Mouse (Mus musculus): ENCODE measurements around the gene Catsper2. TPM values are rescaled to one million over a fixed set of nuclear protein-coding genes. Genes with fewer than 3 reads are reported as not detected.
A peak's percentile ranks its signal among the peaks of the same experiment; 100 is the strongest.
"Not testable (repeated sequence)": the region's sequence is repeated elsewhere in the genome, so short reads cannot be mapped to it uniquely, and the experiment has no call there.

Gene Catsper2
- polyA plus RNA-seq, 1 experiment from 2014 or later: 2.2 TPM

DNA sequence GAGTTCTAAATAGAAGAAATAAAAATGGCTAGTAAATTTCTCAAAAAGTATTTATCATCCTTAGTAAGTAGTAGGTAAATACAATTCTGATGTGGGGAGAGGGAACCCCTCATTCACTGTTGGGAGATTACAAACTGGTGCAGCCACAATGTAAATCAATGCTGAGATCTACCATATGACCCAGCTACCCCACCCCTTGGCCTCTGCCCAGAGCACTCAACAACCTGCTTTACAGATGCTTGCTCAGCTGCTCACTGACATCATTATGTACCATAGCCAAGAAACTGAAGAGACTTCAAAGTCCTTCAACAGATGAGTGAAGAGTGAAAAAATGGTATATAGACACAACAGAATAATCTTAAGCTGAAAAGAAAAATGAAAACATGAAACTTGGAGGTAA lies 10.3 kb downstream of the Catsper2 start:
- ATAC-seq (no peak), DNase-seq (ENCODE audit: low read depth, low spot score) (no peak)
- ChIA-PET CTCF (no interaction called here), POLR2A (no interaction called here)
- in situ Hi-C loops (cut with MboI; ENCODE audit: low pct_unique_long_range_greater_than_20kb): loop anchor here (5.0 kb wide), 1 partner anchor 216 kb away; no protein-coding TSS in a partner anchor
- no peak for TF ChIP-seq CTCF (IDR thresholded peaks at IDR 0.05)
- H3K27me3 ChIP-seq: no peaks in the 10 kb centered on the region

DNA sequence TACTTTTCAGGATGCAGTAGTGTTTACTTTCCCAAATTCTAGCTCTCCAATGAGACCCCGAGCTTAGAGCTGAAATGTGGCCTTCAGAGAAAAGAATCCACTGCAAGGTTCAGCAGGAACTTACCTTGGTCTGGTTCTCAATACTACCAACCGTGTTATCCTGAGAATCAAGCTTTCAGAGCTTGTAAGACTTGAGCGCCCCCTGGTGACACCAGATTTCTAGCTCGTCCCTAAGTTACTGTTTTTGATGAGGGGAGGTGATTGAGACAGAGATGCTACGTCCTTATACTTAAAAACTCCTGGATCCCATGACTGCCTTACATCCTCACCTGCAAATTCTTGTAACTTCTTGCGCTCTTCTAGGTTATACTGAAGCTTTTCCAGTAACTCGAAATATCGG lies 17.0 kb downstream of the Catsper2 start:
- peak; percentile 71 for TF ChIP-seq CTCF (IDR thresholded peaks at IDR 0.05)
- CTCF ChIA-PET: interaction anchor here (0.7 to 2.3 kb wide), 9 partner anchors 11 to 50 kb away, joined by 3 to 13 read pairs (median 4); partner anchors contain the start of genes Catsper2 and Pdia3
- in situ Hi-C loops (cut with MboI; ENCODE audit: low pct_unique_long_range_greater_than_20kb): no loop called here
- H3K27me3 ChIP-seq: no peaks in the 10 kb centered on the region
- DNase-seq (ENCODE audit: low read depth, low spot score) (no peak), ATAC-seq (no peak)
- POLR2A ChIA-PET: no interaction called here

DNA sequence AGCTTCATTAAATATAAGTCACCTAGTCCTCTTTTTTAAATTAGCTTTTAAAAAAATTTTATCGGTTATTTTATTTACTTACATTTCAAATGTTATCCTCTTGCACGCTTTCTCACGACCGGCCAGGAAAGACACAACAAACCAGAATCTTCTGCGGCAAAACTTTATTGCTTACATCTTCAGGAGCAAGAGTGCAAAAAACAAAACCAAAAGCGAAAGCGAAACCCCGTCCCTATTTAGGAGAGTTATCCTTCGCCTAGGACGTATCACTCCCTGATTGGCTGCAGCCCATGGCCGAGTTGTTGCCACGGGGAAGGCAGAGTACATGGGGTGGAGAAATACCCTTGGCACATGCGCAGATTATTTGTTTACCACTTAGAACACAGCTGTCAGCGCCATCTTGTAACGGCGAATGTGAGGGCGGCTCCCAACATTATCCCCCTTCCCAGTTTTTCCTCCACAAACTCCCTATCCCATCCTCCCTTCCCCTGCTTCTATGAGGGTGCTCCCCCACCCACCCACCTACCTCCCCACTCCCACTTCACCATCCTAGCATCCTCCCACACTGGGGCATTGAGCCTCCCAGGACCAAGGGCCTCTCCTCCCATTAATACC lies 26.5 kb downstream of the Catsper2 start, which contains the start of gene Strc:
Gene Strc (minus strand): TSS at position 208 of the 615 bp plus-strand sequence.
- CTCF ChIA-PET: interaction anchor here (1.7 kb wide), 1 partner anchor 21 kb away, joined by 4 read pairs; no protein-coding TSS in a partner anchor
- in situ Hi-C loops (cut with MboI; ENCODE audit: low pct_unique_long_range_greater_than_20kb): not testable (repeated sequence)

DNA sequence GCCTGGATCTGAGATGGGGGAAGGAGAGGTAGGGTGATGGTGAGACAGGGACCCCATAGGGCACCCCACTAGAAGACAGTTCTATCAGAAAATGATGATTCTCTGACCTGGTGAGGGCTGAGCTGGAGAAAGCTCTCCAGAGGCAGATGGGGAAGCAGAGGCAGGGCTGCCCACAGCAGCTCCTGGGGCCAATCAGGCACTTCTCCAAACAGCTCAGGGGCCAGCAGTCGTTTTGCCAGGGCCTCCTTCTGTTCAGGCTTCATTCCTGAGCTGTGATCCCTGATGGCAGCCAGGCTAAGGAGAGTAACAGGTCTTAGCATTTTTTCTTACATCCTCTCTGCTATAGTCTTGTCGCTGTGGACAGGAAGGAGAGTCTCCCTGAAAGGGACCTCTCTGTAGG lies 38.8 kb downstream of the Catsper2 start:
- H3K27me3 ChIP-seq: peaks cover 46% of the 10 kb centered on the region
- POLR2A ChIA-PET: no interaction called here
- no peak for TF ChIP-seq CTCF (IDR thresholded peaks at IDR 0.05)
- DNase-seq (ENCODE audit: low read depth, low spot score) (no peak), ATAC-seq (no peak)
- in situ Hi-C loops (cut with MboI; ENCODE audit: low pct_unique_long_range_greater_than_20kb): no loop called here
- CTCF ChIA-PET: no interaction called here

More for the DNA sequence above, 26.5 kb downstream of the Catsper2 start, which contains the start of gene Strc:
- H3K27me3 ChIP-seq; POLR2A ChIA-PET; ATAC-seq; DNase-seq (ENCODE audit: low read depth, low spot score): not testable (repeated sequence)

DNA sequence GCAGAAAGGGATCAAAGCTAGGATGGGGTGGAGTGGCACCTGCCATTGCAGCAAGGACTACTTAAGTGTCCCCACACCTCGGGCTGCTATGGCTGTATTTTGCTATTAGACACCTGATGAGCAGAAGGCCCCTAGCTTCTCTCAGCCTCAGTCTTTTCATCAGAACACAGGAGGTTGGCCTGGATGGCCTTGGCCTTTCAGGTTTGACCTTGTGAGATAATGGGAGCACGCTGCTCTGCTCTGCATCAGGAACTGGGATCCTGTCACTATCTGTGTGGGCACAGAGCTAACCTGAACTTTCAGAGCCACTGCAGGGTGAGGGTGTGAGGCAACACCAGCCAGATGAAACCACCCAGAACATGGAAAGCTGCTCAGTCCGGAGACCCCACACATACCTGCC lies 41.3 kb downstream of the Catsper2 start:
- TF ChIP-seq CTCF (IDR thresholded peaks at IDR 0.05): no peak
- H3K27me3 ChIP-seq: peaks cover 58% of the 10 kb centered on the region
- DNase-seq (ENCODE audit: low read depth, low spot score) (no peak), ATAC-seq (no peak)
- in situ Hi-C loops (cut with MboI; ENCODE audit: low pct_unique_long_range_greater_than_20kb): no loop called here
- ChIA-PET CTCF (interaction anchor here (1.0 kb wide), 1 partner anchor 20 kb away, joined by 3 read pairs; no protein-coding TSS in a partner anchor), POLR2A (interaction anchor here (0.8 kb wide), 1 partner anchor 11 kb away, joined by 3 read pairs; no protein-coding TSS in a partner anchor)

DNA sequence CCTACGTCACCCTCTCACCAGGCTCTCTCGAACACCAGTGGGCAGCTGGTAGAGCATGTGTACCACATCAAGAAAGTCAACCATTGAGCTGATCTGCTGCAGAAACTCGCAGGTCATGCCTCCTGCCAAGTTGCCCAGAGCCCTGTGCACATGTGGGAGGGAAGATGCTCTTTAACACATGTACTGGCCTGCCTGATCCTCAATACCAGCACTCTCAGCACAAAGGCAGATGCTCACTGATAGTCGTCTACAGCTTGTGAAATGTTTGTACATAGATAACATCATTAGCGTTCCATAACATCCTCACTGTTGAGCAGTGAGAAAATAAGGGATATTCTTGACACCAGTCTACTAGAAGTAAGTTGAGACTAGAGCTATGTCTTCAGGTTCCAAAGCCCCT lies 42.7 kb downstream of the Catsper2 start:
- DNase-seq (ENCODE audit: low read depth, low spot score) (no peak), ATAC-seq (no peak)
- CTCF ChIA-PET: interaction anchor here (1.9 kb wide), 1 partner anchor 18 kb away, joined by 7 read pairs; no protein-coding TSS in a partner anchor
- H3K27me3 ChIP-seq: peaks cover 54% of the 10 kb centered on the region
- in situ Hi-C loops (cut with MboI; ENCODE audit: low pct_unique_long_range_greater_than_20kb): no loop called here
- no peak for TF ChIP-seq CTCF (IDR thresholded peaks at IDR 0.05)
- POLR2A ChIA-PET: no interaction called here

DNA sequence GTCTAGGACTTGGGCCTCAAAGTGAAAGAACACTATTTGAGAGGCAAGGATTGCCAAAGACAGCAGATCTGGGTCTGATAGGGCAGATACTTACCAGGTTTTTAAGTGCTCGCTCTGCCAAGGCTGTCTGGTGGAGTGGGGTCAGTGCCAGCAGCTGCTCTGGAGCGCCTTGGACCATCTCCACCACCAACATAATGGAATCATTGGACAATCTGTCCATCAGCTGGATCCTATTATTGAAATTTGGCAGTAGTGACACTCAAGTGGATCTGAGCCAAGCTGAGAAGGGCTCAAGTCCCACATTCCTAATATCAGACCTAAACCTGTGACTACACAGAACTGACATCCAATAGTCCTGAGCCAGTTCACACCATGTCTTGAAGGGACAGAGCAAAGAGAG lies 44.8 kb downstream of the Catsper2 start:
- ATAC-seq: no peak
- no peak for TF ChIP-seq CTCF (IDR thresholded peaks at IDR 0.05)
- peaks cover 52% of the 10 kb centered on the region for H3K27me3 ChIP-seq
- POLR2A ChIA-PET: no interaction called here
- CTCF ChIA-PET: no interaction called here
- in situ Hi-C loops (cut with MboI; ENCODE audit: low pct_unique_long_range_greater_than_20kb): no loop called here
- no peak for DNase-seq (ENCODE audit: low read depth, low spot score)

DNA sequence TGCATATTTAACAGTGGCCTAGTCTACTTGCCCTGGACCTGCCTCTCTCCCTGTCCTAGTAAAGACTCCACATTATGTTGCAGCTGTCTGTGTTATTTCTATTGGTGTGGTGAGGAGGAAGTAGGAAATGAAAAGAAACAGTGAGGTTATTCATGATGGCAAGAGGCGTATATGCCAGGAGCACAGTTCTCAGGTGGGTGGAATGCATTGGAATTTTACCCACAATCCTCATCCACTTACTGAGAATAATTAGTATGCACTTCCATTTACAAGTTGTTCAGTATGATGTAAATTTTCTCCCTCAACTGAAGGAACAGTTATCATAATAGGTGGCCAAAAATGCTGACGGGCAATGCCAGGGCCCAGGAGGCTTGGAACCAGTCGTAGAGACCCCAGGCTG lies 49.9 kb downstream of the Catsper2 start:
- H3K27me3 ChIP-seq: peaks cover 39% of the 10 kb centered on the region
- in situ Hi-C loops (cut with MboI; ENCODE audit: low pct_unique_long_range_greater_than_20kb): no loop called here
- DNase-seq (ENCODE audit: low read depth, low spot score) (no peak), ATAC-seq (no peak)
- CTCF ChIA-PET: no interaction called here
- POLR2A ChIA-PET: no interaction called here
- TF ChIP-seq CTCF (IDR thresholded peaks at IDR 0.05): no peak

DNA sequence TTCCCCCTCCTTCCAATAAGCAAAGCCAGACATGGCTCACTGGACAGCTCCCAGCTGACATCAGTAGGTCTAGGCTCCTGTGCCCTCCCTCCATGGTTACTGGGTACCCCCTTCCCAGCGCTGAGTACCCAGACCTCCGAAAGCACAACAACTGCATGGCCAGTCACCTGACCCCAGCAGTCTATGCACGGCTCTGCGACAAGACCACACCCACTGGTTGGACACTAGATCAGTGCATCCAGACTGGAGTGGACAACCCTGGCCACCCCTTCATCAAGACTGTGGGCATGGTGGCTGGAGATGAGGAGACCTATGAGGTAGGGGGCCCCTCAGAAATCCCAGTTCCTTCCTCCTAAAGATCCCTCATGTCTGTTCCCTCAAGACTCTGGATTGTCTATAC lies 54.1 kb downstream of the Catsper2 start:
- ChIA-PET CTCF (no interaction called here), POLR2A (no interaction called here)
- in situ Hi-C loops (cut with MboI; ENCODE audit: low pct_unique_long_range_greater_than_20kb): no loop called here
- H3K27me3 ChIP-seq: peaks cover 39% of the 10 kb centered on the region
- no peak for DNase-seq (ENCODE audit: low read depth, low spot score)
- TF ChIP-seq CTCF (IDR thresholded peaks at IDR 0.05): no peak
- ATAC-seq: no peak

DNA sequence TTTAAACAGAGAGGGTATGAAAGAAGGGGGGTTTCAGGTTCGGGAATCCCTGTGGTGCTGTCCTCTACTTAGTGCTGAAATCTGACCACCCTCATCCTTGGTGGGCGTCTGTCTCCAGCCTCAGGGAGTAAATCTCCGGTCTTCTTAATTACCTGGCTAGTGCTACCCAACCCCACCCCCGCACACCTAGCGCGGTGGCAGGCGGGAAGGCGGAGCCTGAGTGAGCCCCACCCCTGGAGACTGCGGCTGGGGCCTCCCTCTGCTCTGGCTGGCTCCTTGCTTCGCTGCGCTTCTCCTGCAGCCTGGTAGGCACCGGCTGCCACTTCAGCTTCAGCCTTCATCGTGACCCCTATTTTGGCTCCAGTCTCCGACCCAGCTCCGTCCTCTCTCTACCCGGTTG lies 55.2 kb downstream of the Catsper2 start:
- ChIA-PET CTCF (no interaction called here), POLR2A (no interaction called here)
- TF ChIP-seq CTCF (IDR thresholded peaks at IDR 0.05): no peak
- ATAC-seq (no peak), DNase-seq (ENCODE audit: low read depth, low spot score) (no peak)
- peaks cover 38% of the 10 kb centered on the region for H3K27me3 ChIP-seq
- in situ Hi-C loops (cut with MboI; ENCODE audit: low pct_unique_long_range_greater_than_20kb): no loop called here

DNA sequence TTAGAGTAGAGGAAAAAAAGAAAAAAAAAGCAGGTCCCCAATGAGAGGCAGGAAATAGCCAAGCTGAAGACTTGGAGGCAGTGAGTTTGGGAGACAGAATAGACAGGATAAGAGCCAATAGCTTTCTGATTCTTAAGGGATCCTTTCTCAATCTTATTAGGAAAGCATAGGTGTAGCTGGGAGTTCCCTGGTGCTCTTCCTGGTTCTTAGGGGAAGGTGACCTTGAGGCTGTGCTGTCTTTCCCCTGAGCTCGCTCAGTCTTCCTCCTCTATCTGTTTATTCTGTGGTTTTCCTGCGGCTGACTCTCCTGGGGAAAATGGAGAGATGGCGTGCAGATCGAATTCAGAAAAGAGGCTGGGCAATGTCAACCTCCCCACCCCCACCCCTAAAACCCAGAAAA lies 55.6 kb downstream of the Catsper2 start:
- ChIA-PET POLR2A (no interaction called here), CTCF (interaction anchor here (1.1 kb wide), 1 partner anchor 50 kb away, joined by 3 read pairs; no protein-coding TSS in a partner anchor)

More for the DNA sequence above, 55.6 kb downstream of the Catsper2 start:
- in situ Hi-C loops (cut with MboI; ENCODE audit: low pct_unique_long_range_greater_than_20kb): no loop called here
- ATAC-seq: no peak
- TF ChIP-seq CTCF (IDR thresholded peaks at IDR 0.05): no peak
- peaks cover 38% of the 10 kb centered on the region for H3K27me3 ChIP-seq
- no peak for DNase-seq (ENCODE audit: low read depth, low spot score)

Measured in Patski (cell line).